Mouse (Mus musculus): Measurements from ENCODE around the gene Slc25a30.
"Not testable (repeated sequence)": the region's sequence is repeated elsewhere in the genome, so short reads cannot be mapped to it uniquely, and the experiment has no call there.

- TF ChIP-seq POLR2A (IDR thresholded peaks at IDR 0.05; ENCODE audit: insufficient read length, low read depth); MAX (IDR thresholded peaks at IDR 0.05; ENCODE audit: low read depth); REST (IDR thresholded peaks at IDR 0.05; ENCODE audit: insufficient read depth, insufficient read length); TCF12 (IDR thresholded peaks at IDR 0.05; ENCODE audit: insufficient read depth, poor library complexity, severe bottlenecking); CEBPB (IDR thresholded peaks at IDR 0.05; ENCODE audit: insufficient read depth, poor library complexity, severe bottlenecking); MYOD1 (IDR thresholded peaks at IDR 0.05; ENCODE audit: control insufficient read depth in 1 of 3, insufficient read length in 2 of 3, low read depth in 2 of 3): not testable (repeated sequence)
Measured at GRCm38 (mm10) chr14:75772407-75772806, 14.4 kb downstream of the Slc25a30 start.

Measured in myocyte (in vitro differentiated cells).